Mouse (Mus musculus): ENCODE measurements at regions not wholly inside any gene's neighbourhood (a gene's known extent, or its start where the extent isn't known, plus 50 kb on each side); places are given as distances from the start of the nearest gene placed in this dataset.

DNA sequence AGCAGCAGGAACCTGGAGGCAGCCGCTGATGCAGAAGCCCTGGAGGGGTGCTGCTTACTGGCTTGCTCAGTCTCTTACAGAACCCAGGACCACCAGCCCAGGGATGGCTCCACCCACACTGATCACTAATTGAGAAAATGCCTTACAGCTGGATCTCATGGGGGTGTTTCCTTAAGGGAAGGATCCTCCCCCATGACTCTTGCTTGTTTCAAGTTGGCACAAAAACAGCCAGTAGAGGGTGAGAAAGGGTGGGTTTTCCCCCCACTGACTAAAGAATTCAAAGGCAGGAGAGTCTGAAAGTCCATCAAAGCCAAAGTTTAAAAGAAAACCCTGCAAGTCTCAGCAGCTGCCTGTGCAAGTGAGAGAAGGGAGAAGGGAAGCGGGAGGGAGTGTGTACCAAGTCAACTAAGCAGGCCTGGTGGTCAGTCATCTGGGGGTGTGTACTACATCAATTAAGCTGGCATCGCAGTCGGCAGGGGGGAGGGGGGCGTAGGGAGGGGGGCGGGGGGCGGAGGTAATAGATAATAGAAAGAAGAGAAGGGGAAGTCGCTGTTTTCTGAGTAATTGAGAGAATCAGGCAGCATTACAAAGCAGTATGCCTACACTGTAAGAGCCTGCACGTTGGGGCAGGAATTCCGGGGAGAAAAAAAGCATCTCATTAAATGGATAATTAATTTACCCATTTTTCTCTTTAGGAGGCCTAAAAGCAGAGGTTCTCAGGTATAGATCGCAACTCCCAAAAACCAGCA is 62.0 kb upstream of the Zdhhc17 start:
- Histone ChIP-seq H3K36me3 (ENCODE audit: insufficient read depth, low read length) (no peaks in the 10 kb centered on the region), H3K4me3 (replicated peaks; ENCODE audit: low read length) (no peak overlapping the region), H3K9me3 (ENCODE audit: low read length) (no peaks in the 10 kb centered on the region), H3K4me1 (replicated peaks; ENCODE audit: low read depth, low read length) (peaks cover 10% of the 10 kb centered on the region), H3K27me3 (ENCODE audit: insufficient read depth, low read length) (no peaks in the 10 kb centered on the region)
- TF ChIP-seq POU5F1 (IDR thresholded peaks at IDR 0.05; ENCODE audit: borderline replicate concordance, low read length): no peak
- TF ChIP-seq CTCF (conservative IDR thresholded peaks at IDR 0.05; ENCODE audit: low read length): no peak
- TF ChIP-seq NANOG (IDR thresholded peaks at IDR 0.05; ENCODE audit: borderline replicate concordance, low read length): no peak

GRCm38 (mm10) chr10:111066146-111066545 is 56.2 kb upstream of the Zdhhc17 start:
- no peaks in the 10 kb centered on the region for H3K4me1 ChIP-seq (replicated peaks; ENCODE audit: low read depth, low read length)
- TF ChIP-seq POU5F1 (IDR thresholded peaks at IDR 0.05; ENCODE audit: borderline replicate concordance, low read length) (no peak), NANOG (IDR thresholded peaks at IDR 0.05; ENCODE audit: borderline replicate concordance, low read length) (no peak), CTCF (conservative IDR thresholded peaks at IDR 0.05; ENCODE audit: low read length) (no peak)
- no peaks in the 10 kb centered on the region for H3K27me3 ChIP-seq (ENCODE audit: insufficient read depth, low read length)
- no peaks in the 10 kb centered on the region for H3K36me3 ChIP-seq (ENCODE audit: insufficient read depth, low read length)
- no peaks in the 10 kb centered on the region for H3K9me3 ChIP-seq (ENCODE audit: low read length)
- no peak overlapping the region for H3K4me3 ChIP-seq (replicated peaks; ENCODE audit: low read length)

DNA sequence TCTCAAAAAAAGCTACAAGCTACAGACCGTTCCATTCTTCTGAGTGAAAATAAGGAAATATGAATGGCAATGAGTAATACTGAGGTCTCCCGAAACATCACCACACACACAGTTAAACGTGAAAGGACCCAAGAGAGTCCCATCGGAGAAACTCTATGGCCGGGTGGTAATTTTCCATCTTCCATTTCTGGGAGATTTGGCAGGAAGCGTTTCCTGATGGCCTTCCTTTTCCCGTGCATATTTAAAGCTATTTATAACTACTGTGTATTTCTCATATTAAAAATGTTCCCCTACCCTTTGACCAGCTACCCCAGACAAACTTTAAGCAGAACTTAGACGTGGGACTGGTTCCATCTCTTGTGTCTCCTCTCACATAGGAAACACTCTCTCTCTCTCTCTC is 50.7 kb upstream of the Zdhhc17 start:
- Histone ChIP-seq H3K27me3 (ENCODE audit: insufficient read depth, low read length) (no peaks in the 10 kb centered on the region), H3K9me3 (ENCODE audit: low read length) (no peaks in the 10 kb centered on the region), H3K4me3 (replicated peaks; ENCODE audit: low read length) (no peak overlapping the region), H3K36me3 (ENCODE audit: insufficient read depth, low read length) (no peaks in the 10 kb centered on the region), H3K4me1 (replicated peaks; ENCODE audit: low read depth, low read length) (no peaks in the 10 kb centered on the region)
- no peak for TF ChIP-seq POU5F1 (IDR thresholded peaks at IDR 0.05; ENCODE audit: borderline replicate concordance, low read length)
- no peak for TF ChIP-seq CTCF (conservative IDR thresholded peaks at IDR 0.05; ENCODE audit: low read length)
- no peak for TF ChIP-seq NANOG (IDR thresholded peaks at IDR 0.05; ENCODE audit: borderline replicate concordance, low read length)

All from E14TG2a.4 (cell line).